Comparison of ENCODE assay signal across 39 mouse cellular contexts in the genomic region with DNA sequence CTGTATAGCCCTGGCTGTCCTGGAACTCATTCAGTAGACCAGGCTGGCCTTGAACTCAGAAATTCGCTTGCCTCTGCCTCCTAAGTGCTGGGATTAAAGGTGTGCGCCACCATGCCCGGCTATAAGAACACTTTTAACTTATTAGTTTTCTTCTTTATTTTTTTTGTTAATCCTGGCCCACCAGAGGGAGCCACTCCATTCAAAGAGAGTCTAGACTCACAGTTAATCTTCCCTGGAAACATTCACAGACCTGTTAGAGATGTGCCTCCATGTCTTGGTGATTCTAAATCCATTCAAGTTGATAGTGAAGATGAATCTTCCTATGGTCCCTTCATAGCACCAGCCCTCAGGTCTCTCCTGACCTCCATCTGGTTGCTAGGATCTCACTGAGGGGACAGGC. TPM values are rescaled to one million over a fixed set of nuclear protein-coding genes. Genes with fewer than 3 reads are reported as not detected.
DNase-seq lines count a peak whose midpoint lies in the region; ATAC-seq and TF ChIP-seq lines count a peak whose summit lies in the region.
"Had no signal": no experiment of that assay in that cellular context is flagged by ENCODE, and none has a peak within 500 bp of the region (broad histone marks: within the 10 kb centered on the region; RNA-seq: fewer than 3 reads in every experiment).

No protein-coding gene starts in this region.

- TF ChIP-seq EP300 in MEL (IDR thresholded peaks at IDR 0.05; ENCODE audit: low read depth in 1 of 2, low read length in 2 of 2) = no peak

- H3K27ac ChIP-seq in kidney, postnatal 0 days = no peak overlapping the region
- H3K27ac ChIP-seq in midbrain, embryonic 14.5 days (replicated peaks; ENCODE audit: low read depth, low read length) = no peak overlapping the region
- H3K27ac ChIP-seq in midbrain, embryonic 13.5 days = no peak overlapping the region
- H3K27ac ChIP-seq in MEL (ENCODE audit: control insufficient read depth, low read depth, low read length) = no peak overlapping the region
- H3K27ac ChIP-seq: embryonic facial prominence, embryonic 12.5 days; forebrain, embryonic 15.5 days; gastrocnemius, adult 2 months; heart, embryonic 15.5 days; hindbrain, embryonic 12.5 days; liver, embryonic 14.5 days; midbrain, embryonic 15.5 days had no signal

- no peaks in the 10 kb centered on the region for H3K79me2 ChIP-seq in MEL (ENCODE audit: control insufficient read depth, insufficient read depth, low read length, poor library complexity)

- no peak overlapping the region for H3K4me2 ChIP-seq in kidney, postnatal 0 days (ENCODE audit: low read length)
- H3K4me2 ChIP-seq in midbrain, embryonic 14.5 days (ENCODE audit: low read length) = no peak overlapping the region
- no peak overlapping the region for H3K4me2 ChIP-seq in midbrain, embryonic 13.5 days (replicated peaks)
- H3K4me2 ChIP-seq: embryonic facial prominence, embryonic 12.5 days; forebrain, embryonic 15.5 days; heart, embryonic 15.5 days; hindbrain, embryonic 12.5 days; midbrain, embryonic 15.5 days had no signal

- WGBS in kidney, postnatal 0 days = 75% methylated on average over 3 of the region's 3 CpGs
- WGBS in midbrain, embryonic 14.5 days = 78% methylated on average over 3 of the region's 3 CpGs
- WGBS in midbrain, embryonic 13.5 days = 76% methylated on average over 3 of the region's 3 CpGs

- TF ChIP-seq RAD21 in MEL (IDR thresholded peaks at IDR 0.05; ENCODE audit: low read depth, low read length) = no peak; the same call in 1 of the 2 replicates

- no peak overlapping the region for H3K4me3 ChIP-seq in kidney, postnatal 0 days (replicated peaks; ENCODE audit: low read depth, low read length)
- H3K4me3 ChIP-seq in midbrain, embryonic 14.5 days (replicated peaks; ENCODE audit: low read depth, low read length) = no peak overlapping the region
- no peak overlapping the region for H3K4me3 ChIP-seq in midbrain, embryonic 13.5 days (replicated peaks)
- no peak overlapping the region for H3K4me3 ChIP-seq in MEL (ENCODE audit: control insufficient read depth in 1 of 2, insufficient read depth in 1 of 2, low read depth in 2 of 2, low read length in 2 of 2)
- H3K4me3 ChIP-seq: embryonic facial prominence, embryonic 12.5 days; forebrain, embryonic 15.5 days; gastrocnemius, adult 2 months; heart, embryonic 15.5 days; hindbrain, embryonic 12.5 days; megakaryocyte, embryonic 14.5 days; midbrain, embryonic 15.5 days had no signal

- H3K27me3 ChIP-seq in kidney, postnatal 0 days (ENCODE audit: insufficient read depth, low read length) = no peaks in the 10 kb centered on the region
- H3K27me3 ChIP-seq in midbrain, embryonic 14.5 days (ENCODE audit: control insufficient read depth, insufficient read depth, low read length) = no peaks in the 10 kb centered on the region
- no peaks in the 10 kb centered on the region for H3K27me3 ChIP-seq in midbrain, embryonic 13.5 days
- H3K27me3 ChIP-seq in MEL (ENCODE audit: control insufficient read depth in 1 of 2, insufficient read depth in 2 of 2, low read length in 2 of 2) = no peaks in the 10 kb centered on the region
- H3K27me3 ChIP-seq: embryonic facial prominence, embryonic 12.5 days; forebrain, embryonic 15.5 days; heart, embryonic 15.5 days; hindbrain, embryonic 12.5 days; midbrain, embryonic 15.5 days had no signal

- H3K9ac ChIP-seq in kidney, postnatal 0 days (ENCODE audit: low read depth, low read length) = no peak overlapping the region
- H3K9ac ChIP-seq in midbrain, embryonic 14.5 days (replicated peaks; ENCODE audit: low read length) = no peak overlapping the region
- H3K9ac ChIP-seq in midbrain, embryonic 13.5 days (replicated peaks) = no peak overlapping the region
- H3K9ac ChIP-seq in MEL (ENCODE audit: control insufficient read depth, low read depth, low read length, poor library complexity, severe bottlenecking) = no peak overlapping the region
- H3K9ac ChIP-seq: embryonic facial prominence, embryonic 12.5 days; forebrain, embryonic 15.5 days; heart, embryonic 15.5 days; hindbrain, embryonic 12.5 days; liver, embryonic 14.5 days; midbrain, embryonic 15.5 days had no signal

- no peak for TF ChIP-seq POLR2A in MEL (IDR thresholded peaks at IDR 0.05; ENCODE audit: control insufficient read depth in 1 of 2, insufficient read depth in 1 of 2, low read depth in 1 of 2, low read length in 2 of 2, poor library complexity in 1 of 2)

- TF ChIP-seq CTCF in kidney, postnatal 0 days (IDR thresholded peaks at IDR 0.05; ENCODE audit: low read depth) = peak; percentile 36; the same call in 1 of the 2 replicates
- TF ChIP-seq CTCF in MEL (IDR thresholded peaks at IDR 0.05 in 2 of 3, conservative IDR thresholded peaks at IDR 0.05 in 1 of 3; ENCODE audit: control insufficient read depth in 1 of 3, insufficient read depth in 1 of 3, low read depth in 2 of 3, low read length in 3 of 3, poor library complexity in 1 of 3, severe bottlenecking in 1 of 3) = peak in 1 of 3 experiments; percentile 22; a peak in 1 of 6 replicates

- ATAC-seq in kidney, postnatal 0 days (replicated peaks; ENCODE audit: low FRiP score, low read depth) = no peak
- ATAC-seq in midbrain, embryonic 14.5 days (ENCODE audit: low FRiP score, low TSS enrichment) = no peak
- no peak for ATAC-seq in midbrain, embryonic 13.5 days
- ATAC-seq: forebrain, embryonic 15.5 days; intestine, postnatal 0 days; midbrain, embryonic 15.5 days had no signal

- H3K4me1 ChIP-seq in kidney, postnatal 0 days (replicated peaks; ENCODE audit: insufficient read depth, low read length) = no peaks in the 10 kb centered on the region
- no peaks in the 10 kb centered on the region for H3K4me1 ChIP-seq in midbrain, embryonic 14.5 days (ENCODE audit: control insufficient read depth, insufficient read depth, low read length)
- H3K4me1 ChIP-seq in midbrain, embryonic 13.5 days (replicated peaks) = no peaks in the 10 kb centered on the region
- H3K4me1 ChIP-seq in MEL (ENCODE audit: control insufficient read depth in 1 of 2, insufficient read depth in 2 of 2, low read length in 2 of 2) = peaks cover 0 to 5% of the 10 kb centered on the region in 2 experiments; a peak in 1 of 4 replicates
- H3K4me1 ChIP-seq: embryonic facial prominence, embryonic 12.5 days; forebrain, embryonic 15.5 days; heart, embryonic 15.5 days; hindbrain, embryonic 12.5 days; midbrain, embryonic 15.5 days had no signal

- no peak for DNase-seq in kidney, postnatal 0 days (ENCODE audit: low spot score)
- no peak for DNase-seq in kidney, postnatal 25 days
- peak; percentile 28 for DNase-seq in midbrain, embryonic 14.5 days
- no peak for DNase-seq in MEL (ENCODE audit: low read depth, low spot score)
- no peak for DNase-seq in cerebellum, adult 9-11 months
- DNase-seq in right cerebral cortex, postnatal 10 days (ENCODE audit: low spot score in 2 of 2) = no peak
- DNase-seq: adrenal gland, postnatal 25 days; cerebellum, adult 2 months; cerebellum, postnatal 36 days; embryo, embryonic 11 days; gastrocnemius, adult 2 months; heart, postnatal 36 days; kidney, adult 9 months; kidney, postnatal 14 days; liver; lung, adult 2 months; lung, postnatal 36 days; spleen, adult 18-20 months; thymus, adult 18-20 months; thymus, postnatal 25 days had no signal

- no peaks in the 10 kb centered on the region for H3K9me3 ChIP-seq in kidney, postnatal 0 days (replicated peaks; ENCODE audit: low read length)
- H3K9me3 ChIP-seq in midbrain, embryonic 14.5 days (ENCODE audit: control insufficient read depth, low read length) = 0 out of 2 replicates have a peak, but pooled peaks cover 2% of the 10 kb centered on the region
- peaks cover 13% of the 10 kb centered on the region for H3K9me3 ChIP-seq in midbrain, embryonic 13.5 days
- no peaks in the 10 kb centered on the region for H3K9me3 ChIP-seq in MEL (replicated peaks; ENCODE audit: insufficient read depth, low read length)
- H3K9me3 ChIP-seq: forebrain, embryonic 15.5 days; midbrain, embryonic 15.5 days had no signal

- H3K36me3 ChIP-seq in kidney, postnatal 0 days (ENCODE audit: insufficient read depth, low read length) = no peaks in the 10 kb centered on the region
- no peaks in the 10 kb centered on the region for H3K36me3 ChIP-seq in midbrain, embryonic 14.5 days (ENCODE audit: control insufficient read depth, insufficient read depth, low read length)
- H3K36me3 ChIP-seq in midbrain, embryonic 13.5 days = no peaks in the 10 kb centered on the region
- H3K36me3 ChIP-seq in MEL (ENCODE audit: control insufficient read depth in 1 of 2, insufficient read depth in 2 of 2, low read length in 2 of 2) = peaks cover 0 to 2% of the 10 kb centered on the region in 2 experiments; a peak in 1 of 4 replicates
- H3K36me3 ChIP-seq: embryonic facial prominence, embryonic 12.5 days; forebrain, embryonic 15.5 days; heart, embryonic 15.5 days; hindbrain, embryonic 12.5 days; midbrain, embryonic 15.5 days had no signal

RNA-seq across cellular contexts. Expression of a gene that starts 1.4 kb away (rescaled TPM):
- not detected in 2 replicates for polyA plus RNA-seq in kidney, postnatal 0 days (2015; fragmentation: Nextera tagmentation; extraction: Ambion mirVana)
- polyA plus RNA-seq in midbrain, embryonic 14.5 days (2014; fragmentation: Nextera tagmentation; extraction: Ambion mirVana) = not detected in 2 replicates
- not detected in 2 replicates for polyA plus RNA-seq in midbrain, embryonic 13.5 days (2015; fragmentation: Nextera tagmentation; extraction: Ambion mirVana)
- total RNA-seq in MEL (2012; rRNA removed) = not detected in 2 replicates
- polyA plus RNA-seq in MEL (2012; ENCODE audit: insufficient read depth in 1 of 2, insufficient read length in 2 of 2, low read depth in 1 of 2, low replicate concordance in 2 of 2, missing spikeins in 1 of 2) = not detected
- total RNA-seq: adrenal gland, adult 18-20 months; adrenal gland, postnatal 25 days; gastrocnemius, adult 2 months; gastrocnemius, postnatal 4 days; heart, postnatal 36 days; layer of hippocampus, adult 18-20 months; layer of hippocampus, postnatal 25 days; left cerebral cortex, postnatal 10 days; neutrophil, adult 5-6 weeks had no signal
- polyA plus RNA-seq: brain, embryonic 14.5 days; cerebellum, adult 2 months; embryonic facial prominence, embryonic 12.5 days; forebrain, embryonic 15.5 days; heart, embryonic 15.5 days; hindbrain, embryonic 12.5 days; intestine, postnatal 0 days; limb, embryonic 11.5 days; liver, embryonic 14.5 days; lung, adult 2 months; midbrain, embryonic 15.5 days; neural tube, embryonic 11.5 days had no signal

RNA-seq across cellular contexts. Expression of a gene that starts 3.4 kb away (rescaled TPM):
- polyA plus RNA-seq in kidney, postnatal 0 days (2015; fragmentation: Nextera tagmentation; extraction: Ambion mirVana) = not detected in 2 replicates
- not detected in 2 replicates for polyA plus RNA-seq in midbrain, embryonic 14.5 days (2014; fragmentation: Nextera tagmentation; extraction: Ambion mirVana)
- not detected in 2 replicates for polyA plus RNA-seq in midbrain, embryonic 13.5 days (2015; fragmentation: Nextera tagmentation; extraction: Ambion mirVana)
- not detected in 2 replicates for total RNA-seq in MEL (2012; rRNA removed)
- not detected for polyA plus RNA-seq in MEL (2012; ENCODE audit: insufficient read depth in 1 of 2, insufficient read length in 2 of 2, low read depth in 1 of 2, low replicate concordance in 2 of 2, missing spikeins in 1 of 2)
- total RNA-seq: adrenal gland, adult 18-20 months; adrenal gland, postnatal 25 days; gastrocnemius, adult 2 months; gastrocnemius, postnatal 4 days; heart, postnatal 36 days; layer of hippocampus, adult 18-20 months; layer of hippocampus, postnatal 25 days; left cerebral cortex, postnatal 10 days; neutrophil, adult 5-6 weeks had no signal
- polyA plus RNA-seq: brain, embryonic 14.5 days; cerebellum, adult 2 months; embryonic facial prominence, embryonic 12.5 days; forebrain, embryonic 15.5 days; heart, embryonic 15.5 days; hindbrain, embryonic 12.5 days; intestine, postnatal 0 days; limb, embryonic 11.5 days; liver, embryonic 14.5 days; lung, adult 2 months; midbrain, embryonic 15.5 days; neural tube, embryonic 11.5 days; stomach, embryonic 16.5 days had no signal

RNA-seq across cellular contexts. Expression of a gene that starts 5.8 kb away (rescaled TPM):
- not detected in 2 replicates for polyA plus RNA-seq in kidney, postnatal 0 days (2015; fragmentation: Nextera tagmentation; extraction: Ambion mirVana)
- not detected in 2 replicates for polyA plus RNA-seq in midbrain, embryonic 14.5 days (2014; fragmentation: Nextera tagmentation; extraction: Ambion mirVana)
- polyA plus RNA-seq in midbrain, embryonic 13.5 days (2015; fragmentation: Nextera tagmentation; extraction: Ambion mirVana) = not detected in 2 replicates
- not detected in 2 replicates for total RNA-seq in MEL (2012; rRNA removed)
- polyA plus RNA-seq in MEL (2012; ENCODE audit: insufficient read depth in 1 of 2, insufficient read length in 2 of 2, low read depth in 1 of 2, low replicate concordance in 2 of 2, missing spikeins in 1 of 2) = not detected
- total RNA-seq: adrenal gland, adult 18-20 months; adrenal gland, postnatal 25 days; gastrocnemius, adult 2 months; gastrocnemius, postnatal 4 days; heart, postnatal 36 days; layer of hippocampus, adult 18-20 months; layer of hippocampus, postnatal 25 days; left cerebral cortex, postnatal 10 days; neutrophil, adult 5-6 weeks had no signal
- polyA plus RNA-seq: brain, embryonic 14.5 days; cerebellum, adult 2 months; embryonic facial prominence, embryonic 12.5 days; forebrain, embryonic 15.5 days; heart, embryonic 15.5 days; hindbrain, embryonic 12.5 days; intestine, postnatal 0 days; limb, embryonic 11.5 days; liver, embryonic 14.5 days; midbrain, embryonic 15.5 days; neural tube, embryonic 11.5 days; stomach, embryonic 16.5 days had no signal

RNA-seq across cellular contexts. Expression of a gene that starts 10.6 kb away (rescaled TPM):
- polyA plus RNA-seq in kidney, postnatal 0 days (2015; fragmentation: Nextera tagmentation; extraction: Ambion mirVana) = not detected in 2 replicates
- not detected in 2 replicates for polyA plus RNA-seq in midbrain, embryonic 14.5 days (2014; fragmentation: Nextera tagmentation; extraction: Ambion mirVana)
- not detected in 2 replicates for polyA plus RNA-seq in midbrain, embryonic 13.5 days (2015; fragmentation: Nextera tagmentation; extraction: Ambion mirVana)
- not detected in 2 replicates for total RNA-seq in MEL (2012; rRNA removed)
- polyA plus RNA-seq in MEL (2012; ENCODE audit: insufficient read depth in 1 of 2, insufficient read length in 2 of 2, low read depth in 1 of 2, low replicate concordance in 2 of 2, missing spikeins in 1 of 2) = not detected
- total RNA-seq: adrenal gland, adult 18-20 months; adrenal gland, postnatal 25 days; gastrocnemius, adult 2 months; gastrocnemius, postnatal 4 days; heart, postnatal 36 days; layer of hippocampus, adult 18-20 months; layer of hippocampus, postnatal 25 days; left cerebral cortex, postnatal 10 days; neutrophil, adult 5-6 weeks had no signal
- polyA plus RNA-seq: brain, embryonic 14.5 days; cerebellum, adult 2 months; embryonic facial prominence, embryonic 12.5 days; forebrain, embryonic 15.5 days; heart, embryonic 15.5 days; hindbrain, embryonic 12.5 days; intestine, postnatal 0 days; limb, embryonic 11.5 days; liver, embryonic 14.5 days; midbrain, embryonic 15.5 days; neural tube, embryonic 11.5 days; stomach, embryonic 16.5 days had no signal

RNA-seq across cellular contexts. Expression of a gene that starts 12.8 kb away (rescaled TPM):
- polyA plus RNA-seq in kidney, postnatal 0 days (2015; fragmentation: Nextera tagmentation; extraction: Ambion mirVana) = not detected in 2 replicates
- polyA plus RNA-seq in midbrain, embryonic 14.5 days (2014; fragmentation: Nextera tagmentation; extraction: Ambion mirVana) = not detected in 2 replicates
- not detected in 2 replicates for polyA plus RNA-seq in midbrain, embryonic 13.5 days (2015; fragmentation: Nextera tagmentation; extraction: Ambion mirVana)
- not detected in 2 replicates for total RNA-seq in MEL (2012; rRNA removed)
- not detected for polyA plus RNA-seq in MEL (2012; ENCODE audit: insufficient read depth in 1 of 2, insufficient read length in 2 of 2, low read depth in 1 of 2, low replicate concordance in 2 of 2, missing spikeins in 1 of 2)
- total RNA-seq: adrenal gland, adult 18-20 months; adrenal gland, postnatal 25 days; gastrocnemius, adult 2 months; gastrocnemius, postnatal 4 days; heart, postnatal 36 days; layer of hippocampus, adult 18-20 months; layer of hippocampus, postnatal 25 days; left cerebral cortex, postnatal 10 days; neutrophil, adult 5-6 weeks had no signal
- polyA plus RNA-seq: brain, embryonic 14.5 days; cerebellum, adult 2 months; embryonic facial prominence, embryonic 12.5 days; forebrain, embryonic 15.5 days; heart, embryonic 15.5 days; hindbrain, embryonic 12.5 days; intestine, postnatal 0 days; limb, embryonic 11.5 days; liver, embryonic 14.5 days; lung, adult 2 months; midbrain, embryonic 15.5 days; neural tube, embryonic 11.5 days; stomach, embryonic 16.5 days had no signal
